Mouse (Mus musculus) left cerebral cortex, postnatal 10 days (tissue): Measurements from ENCODE around the gene Armc10. TPM values are rescaled to one million over a fixed set of nuclear protein-coding genes. Genes with fewer than 3 reads are reported as not detected.
"Not testable (repeated sequence)": the region's sequence is repeated elsewhere in the genome, so short reads cannot be mapped to it uniquely, and the experiment has no call there.

Experiments used
- DNase-seq, 2 experiments: peaks; one replicate each; pipeline ENCODE4 v3.0.0; 2021 to 2022; ENCODE audit warnings: low spot score in 2 of 2, mixed read lengths in 1 of 2; ENCODE audit errors: extremely low spot score in 1 of 2
- intact Hi-C: fragments of 180-260 bp; cut with DNase I; formaldehyde crosslinking; loops from one replicate; pipeline ENCODE4 v1.15.1; 2025
- total RNA-seq, 2 experiments: library from RNA; stranded (reverse); gene quantifications; 2 replicates each; pipeline ENCODE4 v1.2.3; 2021

Armc10 gene
- 10 to 100 TPM; 28.4 to 29.1 TPM for total RNA-seq

GRCm38 (mm10) chr5:21645439-21646132 lies at the start of gene Armc10, which contains the start of gene Fbxl13:
TSS of gene Armc10 (plus strand) at chr5:21645813.
TSS of gene Fbxl13 (minus strand) at chr5:21645634.
- DNase-seq = peak; percentile 90 to 92
- intact Hi-C loops = no loop called here

- DNase-seq, intact Hi-C loops: not testable (repeated sequence)
Measured at GRCm38 (mm10) chr5:21599536-21599935, 46.1 kb upstream of the Armc10 start.

DNA sequence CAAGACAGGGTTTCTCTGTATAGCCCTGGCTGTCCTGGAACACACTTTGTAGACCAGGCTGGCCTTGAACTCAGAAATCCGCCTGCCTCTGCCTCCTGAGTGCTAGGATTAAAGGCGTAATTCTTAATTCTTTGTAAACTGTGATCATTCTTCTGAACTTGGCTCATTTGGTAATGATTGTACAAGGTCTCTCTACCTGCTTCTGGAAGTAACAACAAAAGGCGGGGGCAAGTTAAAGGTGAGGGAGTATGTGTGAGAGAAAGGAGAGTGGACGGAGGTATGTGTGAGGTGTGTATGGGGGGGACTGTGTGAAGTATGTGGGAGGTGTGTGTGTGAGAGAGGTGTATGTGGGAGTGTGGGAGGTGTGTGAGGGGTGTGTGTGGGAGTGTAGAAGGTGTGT lies 45.7 kb upstream of the Armc10 start:
- intact Hi-C loops = no loop called here
- DNase-seq = no peak

DNA sequence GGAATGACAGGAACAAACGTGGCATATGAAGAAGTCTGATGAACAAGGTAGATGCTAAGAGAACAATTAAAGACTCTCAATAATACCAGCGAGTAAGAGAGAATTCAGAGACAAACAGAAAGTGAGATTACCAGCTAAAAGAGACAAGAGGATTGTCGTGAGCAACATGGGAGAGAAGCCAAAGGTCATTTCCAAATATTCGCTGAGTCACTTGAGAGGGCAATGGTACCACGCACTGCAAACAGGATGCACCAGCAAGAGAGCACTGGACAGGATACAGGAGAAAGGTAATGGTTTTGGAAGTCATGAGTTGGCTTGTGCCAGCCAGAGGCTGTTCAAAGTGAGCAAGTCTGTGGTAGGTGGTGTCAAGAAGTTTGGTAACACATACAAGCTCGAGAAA lies 39.7 kb upstream of the Armc10 start:
- intact Hi-C loops = no loop called here
- no peak for DNase-seq

DNA sequence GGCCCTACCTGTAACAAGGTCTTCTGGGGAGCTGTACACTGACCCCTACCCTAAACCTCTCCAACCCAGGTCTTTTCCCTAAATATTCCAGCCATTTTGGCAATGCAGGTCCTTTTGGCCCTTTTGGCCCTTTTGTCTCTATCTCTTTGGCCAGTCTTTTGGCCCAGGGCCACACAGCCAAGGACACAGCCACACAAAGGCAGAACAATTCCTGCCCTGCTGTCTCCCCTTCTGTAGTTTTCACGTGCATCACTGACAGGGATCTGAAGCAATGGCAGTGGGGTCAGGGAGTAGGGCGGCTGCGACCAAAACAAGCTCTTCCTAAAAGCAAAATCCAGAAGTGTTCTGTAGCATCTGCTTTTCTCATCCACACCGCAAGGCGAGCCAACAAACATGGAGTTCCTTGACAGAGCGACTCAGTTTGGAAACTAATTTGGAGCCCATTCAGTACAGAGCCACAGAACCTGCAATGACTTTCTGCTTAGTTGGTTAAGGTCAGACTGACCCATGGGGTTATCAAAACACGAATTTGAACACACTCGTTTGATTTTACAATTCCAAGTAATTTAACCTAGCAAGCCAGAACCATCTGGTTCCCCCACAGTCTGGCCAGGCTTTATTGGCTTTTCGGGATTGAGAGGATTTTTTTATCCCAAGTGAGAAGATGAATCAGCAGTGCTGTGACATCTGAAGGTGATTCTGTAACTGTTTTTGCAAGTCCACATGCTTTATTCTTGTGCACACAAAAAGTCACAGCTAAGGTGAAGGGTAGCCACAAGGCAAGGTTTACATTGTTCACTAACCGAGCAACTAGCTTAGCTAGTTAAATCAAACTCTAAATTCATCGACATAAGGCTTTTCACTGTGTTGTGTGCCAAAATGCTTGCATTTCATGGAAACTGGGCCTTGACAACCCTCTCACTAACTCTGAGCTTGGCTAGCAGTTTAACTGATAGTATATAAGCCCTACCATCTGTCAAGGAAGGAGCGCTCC lies 37.0 kb upstream of the Armc10 start:
- peak in 1 of 2 experiments; percentile 32 for DNase-seq
- intact Hi-C loops = no loop called here

GRCm38 (mm10) chr5:21610996-21611395 lies 34.6 kb upstream of the Armc10 start:
- intact Hi-C loops = no loop called here
- DNase-seq = no peak

- intact Hi-C loops, DNase-seq: not testable (repeated sequence)
Measured at GRCm38 (mm10) chr5:21614299-21614698, 31.3 kb upstream of the Armc10 start.

DNA sequence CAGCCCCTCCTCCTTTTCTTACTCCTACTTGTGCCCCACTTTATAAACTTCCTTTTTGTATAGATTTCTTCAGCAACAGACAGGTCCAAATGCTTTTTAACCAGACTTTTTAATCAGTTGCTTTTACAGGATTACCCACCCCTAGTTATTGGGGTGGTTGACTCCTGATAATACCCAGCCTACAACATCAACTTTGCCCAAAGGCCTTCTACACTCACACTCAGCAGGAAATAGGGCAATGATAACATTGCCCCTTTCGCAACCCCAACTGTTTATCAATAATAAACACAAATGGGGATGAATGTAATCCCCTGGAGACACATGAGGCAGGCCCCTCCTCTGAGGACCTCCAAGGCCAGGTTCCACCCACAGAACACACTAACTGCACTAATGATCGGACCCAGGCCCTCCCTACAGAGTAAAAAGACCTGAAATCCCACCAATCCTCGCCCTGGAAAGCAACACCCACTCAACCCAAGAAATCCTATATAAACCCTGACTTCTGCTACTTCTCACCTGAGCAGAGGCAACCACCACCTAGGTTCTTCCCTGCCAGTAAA lies 29.1 kb upstream of the Armc10 start:
- no peak for DNase-seq
- intact Hi-C loops = no loop called here

DNA sequence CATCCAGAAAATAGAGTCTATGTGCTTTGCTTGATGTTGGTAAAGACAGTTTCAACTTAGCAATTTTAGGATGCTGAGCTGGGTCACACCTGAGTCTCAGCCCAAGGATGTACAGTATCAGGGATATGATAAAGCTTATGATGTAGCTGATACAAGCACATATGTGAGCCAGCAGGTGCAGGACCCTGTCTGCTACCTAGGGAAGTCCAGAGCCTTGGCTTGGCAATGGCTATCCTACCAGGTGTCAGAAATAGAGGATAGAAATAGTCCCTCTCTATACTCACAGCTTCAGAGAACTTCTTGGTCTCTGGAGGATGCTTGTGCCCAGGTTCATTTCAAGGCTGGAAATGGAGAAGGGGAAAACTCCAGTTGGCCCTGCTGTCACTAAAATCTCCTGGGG lies 19.7 kb upstream of the Armc10 start:
- intact Hi-C loops = no loop called here
- no peak for DNase-seq

DNA sequence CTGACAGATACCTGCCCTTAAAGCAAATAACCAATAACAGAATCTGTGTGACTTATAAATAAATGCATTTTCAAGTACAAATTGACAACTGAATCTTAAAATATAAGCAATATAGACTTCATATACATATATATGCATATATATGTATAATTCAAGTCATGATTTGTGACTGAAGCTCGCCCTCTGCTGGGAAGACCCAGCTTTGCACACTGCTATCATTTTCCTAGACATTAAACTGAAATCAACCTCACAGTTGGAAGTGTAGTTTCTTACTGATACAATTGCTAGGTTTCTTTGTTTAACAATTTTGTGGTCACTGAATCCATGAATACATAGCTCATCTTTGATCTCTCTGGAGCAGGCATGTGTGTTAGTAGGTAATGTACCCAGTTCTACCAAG lies 4.7 kb upstream of the Armc10 start:
- DNase-seq = peak; percentile 46 to 67
- intact Hi-C loops = loop anchor here (1.0 to 5.0 kb wide), 2 partner anchors 207 to 379 kb away; no protein-coding TSS in a partner anchor

- no peak for DNase-seq
- intact Hi-C loops = loop anchor here (5.0 kb wide), 1 partner anchor 381 kb away; no protein-coding TSS in a partner anchor
Measured at GRCm38 (mm10) chr5:21643606-21644005, 2.0 kb upstream of the Armc10 start.

- no peak for DNase-seq
- intact Hi-C loops = loop anchor here (5.0 kb wide), 1 partner anchor 383 kb away; no protein-coding TSS in a partner anchor
Measured at GRCm38 (mm10) chr5:21644891-21645438, 648 bp upstream of the Armc10 start.

GRCm38 (mm10) chr5:21646133-21646491 lies 499 bp downstream of the Armc10 start:
- intact Hi-C loops = no loop called here
- DNase-seq = no peak

DNA sequence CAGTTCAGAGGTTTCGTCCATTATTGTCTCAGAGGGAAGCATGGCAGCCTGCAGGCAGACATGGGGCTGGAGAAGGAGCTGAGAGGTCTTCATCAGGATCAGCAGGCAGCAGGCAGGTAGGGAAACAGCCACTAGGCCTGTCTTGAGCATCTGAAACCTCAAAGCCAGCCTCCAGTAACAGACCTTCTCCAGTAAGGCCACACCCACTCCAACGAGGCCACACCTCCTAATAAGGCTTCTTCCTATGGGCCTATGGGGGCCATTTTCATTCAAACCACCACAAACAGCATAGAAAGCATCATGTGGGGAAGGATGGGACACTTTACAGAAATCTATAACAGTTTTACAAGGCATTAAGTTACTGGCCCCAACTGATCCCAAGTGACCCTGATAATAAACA lies 5.1 kb downstream of the Armc10 start:
- DNase-seq = no peak
- intact Hi-C loops = loop anchor here (10.0 kb wide), 1 partner anchor 864 kb away; no protein-coding TSS in a partner anchor

DNA sequence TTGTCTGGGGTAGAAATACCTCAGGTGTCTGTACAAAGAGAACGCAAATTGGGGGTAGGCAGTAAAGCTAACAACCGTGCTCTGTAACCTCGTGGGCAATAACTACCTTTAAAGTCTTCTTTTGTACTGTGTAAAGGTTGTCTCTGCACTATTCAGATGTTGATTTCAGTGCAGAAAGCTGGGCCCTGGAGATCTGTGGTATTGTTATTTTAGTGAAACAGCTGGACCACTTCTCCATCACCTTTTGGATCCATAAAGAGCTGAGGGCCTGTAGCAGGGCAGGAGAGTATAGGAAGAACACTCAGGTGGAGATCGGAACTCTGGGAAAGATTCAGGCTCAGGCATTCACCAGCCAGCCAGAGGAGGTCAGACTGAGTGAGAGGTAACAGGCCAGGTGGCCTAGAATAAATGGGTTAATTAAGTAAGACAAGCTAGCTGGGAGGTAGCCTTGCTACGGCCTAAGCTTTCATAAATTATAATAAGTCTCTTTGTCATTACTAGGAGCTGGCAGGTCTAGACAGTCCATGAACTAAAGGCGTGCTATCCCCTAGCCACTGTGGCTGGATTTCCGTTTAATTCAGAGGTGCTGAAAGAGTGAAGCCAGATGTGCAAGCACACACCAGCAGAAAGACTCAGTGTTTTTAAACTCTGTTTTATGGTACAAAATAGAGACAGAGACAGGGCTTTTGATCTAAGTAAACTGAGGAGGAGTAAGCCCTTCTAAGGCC lies 6.4 kb downstream of the Armc10 start:
- no peak for DNase-seq
- intact Hi-C loops = loop anchor here (10.0 kb wide), 1 partner anchor 863 kb away; no protein-coding TSS in a partner anchor

DNA sequence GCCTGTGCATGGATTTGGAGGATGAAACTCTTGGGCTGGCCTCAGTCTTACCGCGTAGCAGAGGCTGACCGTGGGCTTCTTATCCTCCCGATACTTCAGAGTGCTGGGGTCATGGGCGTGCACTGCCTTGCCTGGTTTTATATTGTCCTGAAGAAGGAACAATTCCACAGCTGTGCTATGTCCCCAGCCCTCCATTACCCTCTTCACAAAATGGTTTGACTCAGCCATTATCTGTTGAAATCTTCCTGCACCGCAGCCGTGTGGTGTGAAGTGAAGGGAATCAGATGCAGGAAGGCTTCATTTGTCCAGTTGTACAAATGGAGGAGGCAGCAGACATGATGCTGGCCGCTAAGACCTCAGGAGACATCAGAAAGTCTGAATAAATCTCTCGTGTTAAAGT lies 11.3 kb downstream of the Armc10 start:
- no peak for DNase-seq
- intact Hi-C loops = loop anchor here (5.0 to 10.0 kb wide), 2 partner anchors 80 to 858 kb away; partner anchors contain the start of gene Pmpcb

- intact Hi-C loops = loop anchor here (5.0 to 10.0 kb wide), 2 partner anchors 79 to 857 kb away; partner anchors contain the start of gene Pmpcb
- DNase-seq = no peak
Measured at GRCm38 (mm10) chr5:21658038-21658437, 12.4 kb downstream of the Armc10 start.
